Mouse (Mus musculus) kidney, adult 18-20 months (tissue): ENCODE data around the gene Slc7a12.

Experiments
- DNase-seq: peaks from one replicate; pipeline ENCODE4 v3.0.0; 2021

The Slc7a12 gene

DNA sequence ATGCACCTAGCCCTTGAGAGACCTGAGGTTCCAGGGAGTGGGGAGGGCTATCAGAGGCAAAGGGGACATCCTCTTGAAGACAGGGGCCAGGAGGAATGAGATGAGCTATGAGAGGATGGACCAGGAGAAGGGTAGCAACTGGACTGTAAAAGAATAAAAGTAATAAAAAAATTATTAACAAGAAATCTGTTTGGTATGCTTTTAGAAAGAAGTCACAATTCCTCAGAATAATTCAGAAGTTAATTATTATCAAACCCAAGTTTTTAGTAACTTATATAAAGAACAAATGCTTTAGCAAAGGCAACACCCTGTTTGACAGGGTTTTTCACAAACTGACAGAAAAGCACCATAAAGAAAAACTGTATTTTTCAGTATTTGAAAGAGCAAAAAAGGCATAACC, at the start of gene Slc7a12:
Gene Slc7a12, plus strand, starts transcription at position 301 of the 400 bp plus-strand sequence.
- DNase-seq = no peak

DNA sequence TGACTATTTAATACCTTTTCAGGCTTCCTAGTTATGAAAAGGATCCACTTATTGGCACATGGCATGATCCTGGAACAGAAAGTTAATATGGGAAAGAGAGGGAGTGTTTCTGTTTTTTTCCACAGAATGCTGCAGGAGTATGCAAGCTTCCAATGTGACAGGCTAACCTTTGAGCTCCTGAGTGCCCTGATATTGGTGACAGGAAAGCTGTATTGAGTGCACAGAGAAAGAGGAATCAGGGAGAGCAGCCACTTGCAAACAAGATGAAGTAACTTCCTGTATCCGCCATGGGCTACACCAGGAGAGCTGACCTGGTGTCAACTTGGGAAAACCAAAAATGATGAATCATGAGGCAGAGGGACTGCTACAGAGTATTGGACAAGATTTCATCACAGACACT, 48.1 kb upstream of the Slc7a12 start:
- no peak for DNase-seq

DNA sequence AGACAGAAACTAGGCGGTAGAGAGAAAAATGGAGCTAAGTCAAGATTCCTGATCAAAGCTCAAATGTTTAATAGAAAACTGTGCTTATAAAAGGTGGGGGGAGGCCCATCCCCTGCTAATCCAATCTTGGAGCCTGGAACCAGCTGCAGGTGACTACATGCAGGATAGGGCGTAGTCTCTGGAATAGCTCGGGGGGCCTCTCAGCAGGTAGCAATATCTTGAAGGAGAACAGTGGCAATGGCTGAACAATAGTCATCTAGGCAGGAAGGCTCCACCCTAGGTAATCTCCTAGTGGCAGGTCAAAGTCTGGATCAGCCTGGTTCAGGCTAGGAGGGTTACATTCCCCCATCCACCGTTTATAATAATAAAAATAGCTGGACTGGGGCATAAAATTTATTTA, 34.5 kb upstream of the Slc7a12 start:
- DNase-seq = no peak

DNA sequence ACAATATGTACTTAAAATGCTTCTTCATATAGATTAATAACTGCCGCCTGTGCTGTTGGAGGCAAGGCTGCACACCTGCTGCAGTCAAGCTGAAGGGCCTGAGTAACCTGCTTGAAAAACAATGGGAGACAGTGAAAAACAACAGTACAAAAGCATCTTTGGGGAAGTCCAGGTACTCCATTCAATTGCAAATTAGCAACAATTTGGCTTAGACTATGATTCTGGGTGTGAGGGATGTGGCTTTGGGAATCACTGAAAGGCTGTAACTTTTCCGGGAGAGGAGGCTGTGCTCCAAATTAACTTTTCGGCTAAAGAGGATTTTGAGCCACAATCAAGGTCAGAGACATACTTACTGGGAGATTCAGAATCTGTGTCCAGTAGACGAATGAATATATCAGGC, 33.8 kb upstream of the Slc7a12 start:
- DNase-seq = no peak
